Mouse (Mus musculus) erythroblast, embryonic 14.5 days (primary cell): Measurements from ENCODE around the gene Pla2g4c.

Source experiments
- GATA1 ChIP-seq: IDR thresholded peaks from 2 replicates; pipeline ENCODE4 v1.6.1; 2012; ENCODE audit warnings: low read length, inconsistent platforms, mixed read lengths
- TAL1 ChIP-seq: IDR thresholded peaks from 3 replicates; pipeline ENCODE4 v1.6.1; 2012; ENCODE audit warnings: low read length, inconsistent platforms, mixed read lengths

- no peak for TF ChIP-seq GATA1
- TF ChIP-seq TAL1, result no peak
Measured at GRCm38 (mm10) chr7:13324316-13324715, at the start of gene Pla2g4c.
